Mouse (Mus musculus) MEL (cell line): ENCODE results near the gene Ribc1. TPM values are rescaled to one million over a fixed set of nuclear protein-coding genes. Genes with fewer than 3 reads are reported as not detected.
A peak's percentile ranks its signal among the peaks of the same experiment; 100 is the strongest.

Experiments used
- DNase-seq: peaks from one replicate; pipeline ENCODE4 v3.0.0; 2011; ENCODE audit warnings: low read depth, low spot score
- H3K27ac ChIP-seq: 2 replicates; pipeline ENCODE4 v1.5.1; 2012; ENCODE audit warnings: low read depth, mild to moderate bottlenecking, control low read depth, low read length, moderate library complexity; ENCODE audit not compliant: control insufficient read depth
- H3K27me3 ChIP-seq, 2 experiments: fragments of 150-350 bp in 1 of 2; sonication (generic) in 1 of 2; 2 replicates each; pipeline ENCODE4 v1.6.1; 2012; ENCODE audit warnings: low read length in 2 of 2, mild to moderate bottlenecking in 2 of 2, improper control_type of control experiment in 1 of 2, moderate library complexity in 1 of 2; ENCODE audit not compliant: insufficient read depth in 2 of 2, control insufficient read depth in 1 of 2
- H3K36me3 ChIP-seq, 2 experiments: 2 replicates each; pipeline ENCODE4 v1.6.1; 2012 to 2014; ENCODE audit warnings: low read length in 2 of 2, improper control_type of control experiment in 1 of 2, inconsistent platforms in 1 of 2, mild to moderate bottlenecking in 1 of 2; ENCODE audit not compliant: insufficient read depth in 2 of 2, control insufficient read depth in 1 of 2
- H3K4me1 ChIP-seq, 2 experiments: fragments of 150-350 bp in 1 of 2; sonication (generic) in 1 of 2; 2 replicates each; pipeline ENCODE4 v1.6.1; 2012; ENCODE audit warnings: low read length in 2 of 2, improper control_type of control experiment in 1 of 2, mild to moderate bottlenecking in 1 of 2; ENCODE audit not compliant: insufficient read depth in 2 of 2, control insufficient read depth in 1 of 2
- H3K4me3 ChIP-seq, 2 experiments: fragments of 150-350 bp in 1 of 2; sonication (generic) in 1 of 2; 2 replicates each; pipeline ENCODE4 v1.5.1; 2012; ENCODE audit warnings: low read depth in 2 of 2, low read length in 2 of 2, mild to moderate bottlenecking in 2 of 2, moderate library complexity in 2 of 2, control low read depth in 1 of 2, improper control_type of control experiment in 1 of 2; ENCODE audit not compliant: control insufficient read depth in 1 of 2, insufficient read depth in 1 of 2
- H3K79me2 ChIP-seq: 2 replicates; pipeline ENCODE4 v1.6.1; 2012; ENCODE audit warnings: mild to moderate bottlenecking, low read length, moderate library complexity; ENCODE audit not compliant: control insufficient read depth, poor library complexity, insufficient read depth
- H3K9ac ChIP-seq: 2 replicates; pipeline ENCODE4 v1.6.1; 2012; ENCODE audit warnings: low read depth, mild to moderate bottlenecking, control low read depth, low read length, moderate library complexity; ENCODE audit not compliant: control insufficient read depth, poor library complexity, severe bottlenecking
- H3K9me3 ChIP-seq: fragments of 150-350 bp; sonication (generic); replicated peaks from 2 replicates; pipeline ENCODE4 v1.6.1; 2012; ENCODE audit warnings: mild to moderate bottlenecking, low read length, improper control_type of control experiment, moderate library complexity; ENCODE audit not compliant: insufficient read depth
- BHLHE40 ChIP-seq: IDR thresholded peaks from 2 replicates; pipeline ENCODE4 v1.6.1; 2012; ENCODE audit warnings: low read depth, mild to moderate bottlenecking, inconsistent platforms, low read length, improper control_type of control experiment, borderline replicate concordance
- CHD1 ChIP-seq: IDR thresholded peaks from 2 replicates; pipeline ENCODE4 v1.6.1; 2012; ENCODE audit warnings: low read depth, mild to moderate bottlenecking, inconsistent platforms, low read length, improper control_type of control experiment
- CHD2 ChIP-seq: IDR thresholded peaks from 2 replicates; pipeline ENCODE4 v1.6.1; 2011; ENCODE audit warnings: low read length, improper control_type of control experiment
- CTCF ChIP-seq, 3 experiments: IDR thresholded peaks in 2 of 3; conservative IDR thresholded peaks in 1 of 3; 2 replicates each; pipeline ENCODE4 v1.5.1; 2011 to 2012; ENCODE audit warnings: low read length in 3 of 3, low read depth in 2 of 3, mild to moderate bottlenecking in 2 of 3, improper control_type of control experiment in 1 of 3, inconsistent platforms in 1 of 3, mixed read lengths in 1 of 3, moderate library complexity in 1 of 3; ENCODE audit not compliant: control insufficient read depth in 1 of 3, insufficient read depth in 1 of 3, poor library complexity in 1 of 3, severe bottlenecking in 1 of 3
- E2F4 ChIP-seq: IDR thresholded peaks from 2 replicates; pipeline ENCODE4 v1.6.1; 2011; ENCODE audit warnings: low read depth, low read length, improper control_type of control experiment, borderline replicate concordance
- ELF1 ChIP-seq: IDR thresholded peaks from 2 replicates; pipeline ENCODE4 v1.6.1; 2014; ENCODE audit warnings: low read depth, mild to moderate bottlenecking, inconsistent platforms, low read length, improper control_type of control experiment, moderate library complexity
- EP300 ChIP-seq, 2 experiments: IDR thresholded peaks; 2 replicates each; pipeline ENCODE4 v1.6.1; 2011; ENCODE audit warnings: improper control_type of control experiment in 2 of 2, low read length in 2 of 2, low read depth in 1 of 2, mild to moderate bottlenecking in 1 of 2
- ETS1 ChIP-seq: IDR thresholded peaks from 2 replicates; pipeline ENCODE4 v1.6.1; 2012; ENCODE audit warnings: low read depth, mild to moderate bottlenecking, inconsistent platforms, low read length, improper control_type of control experiment, moderate library complexity
- GABPA ChIP-seq: IDR thresholded peaks from 2 replicates; pipeline ENCODE4 v1.6.1; 2012; ENCODE audit warnings: low read depth, mild to moderate bottlenecking, inconsistent platforms, low read length, improper control_type of control experiment, moderate library complexity
- GATA1 ChIP-seq: IDR thresholded peaks from 2 replicates; pipeline ENCODE4 v1.6.1; 2011; ENCODE audit warnings: low read depth, low read length, improper control_type of control experiment
- HCFC1 ChIP-seq: IDR thresholded peaks from 2 replicates; pipeline ENCODE4 v1.6.1; 2012; ENCODE audit warnings: low read depth, mild to moderate bottlenecking, inconsistent platforms, low read length, improper control_type of control experiment, moderate library complexity
- JUND ChIP-seq: IDR thresholded peaks from 2 replicates; pipeline ENCODE4 v1.6.1; 2011; ENCODE audit warnings: low read depth, mild to moderate bottlenecking, improper control_type of control experiment, low read length
- KAT2A ChIP-seq: conservative IDR thresholded peaks from 2 replicates; pipeline ENCODE4 v1.6.1; 2012; ENCODE audit warnings: low read depth, low read length, improper control_type of control experiment, inconsistent platforms
- MAX ChIP-seq: IDR thresholded peaks from 2 replicates; pipeline ENCODE4 v1.6.1; 2011; ENCODE audit warnings: low read length, improper control_type of control experiment
- MAZ ChIP-seq: IDR thresholded peaks from 2 replicates; pipeline ENCODE4 v1.6.1; 2012; ENCODE audit warnings: low read depth, mild to moderate bottlenecking, inconsistent platforms, low read length, improper control_type of control experiment
- MEF2A ChIP-seq: IDR thresholded peaks from 2 replicates; pipeline ENCODE4 v1.6.1; 2014; ENCODE audit warnings: low read depth, mild to moderate bottlenecking, inconsistent platforms, low read length, improper control_type of control experiment; ENCODE audit not compliant: poor library complexity, insufficient replicate concordance, severe bottlenecking; ENCODE audit errors: extremely low read depth
- MXI1 ChIP-seq: IDR thresholded peaks from 2 replicates; pipeline ENCODE4 v1.6.1; 2011; ENCODE audit warnings: mild to moderate bottlenecking, low read depth, low read length, improper control_type of control experiment
- MYB ChIP-seq: IDR thresholded peaks from 2 replicates; pipeline ENCODE4 v1.6.1; 2011; ENCODE audit warnings: mild to moderate bottlenecking, low read depth, low read length, improper control_type of control experiment
- MYC ChIP-seq: IDR thresholded peaks from 2 replicates; pipeline ENCODE4 v1.6.1; 2011; ENCODE audit warnings: low read depth, mild to moderate bottlenecking, low read length, improper control_type of control experiment, moderate library complexity
- NELFE ChIP-seq: IDR thresholded peaks from 2 replicates; pipeline ENCODE4 v1.6.1; 2011; ENCODE audit warnings: low read depth, low read length, improper control_type of control experiment
- NRF1 ChIP-seq: IDR thresholded peaks from 2 replicates; pipeline ENCODE4 v1.6.1; 2014; ENCODE audit warnings: low read depth, mild to moderate bottlenecking, inconsistent platforms, low read length, improper control_type of control experiment, moderate library complexity; ENCODE audit not compliant: poor library complexity, insufficient read depth, severe bottlenecking
- POLR2A ChIP-seq, 2 experiments: IDR thresholded peaks; 2 replicates each; pipeline ENCODE4 v1.6.1; 2011 to 2012; ENCODE audit warnings: low read length in 2 of 2, mild to moderate bottlenecking in 2 of 2, control low read depth in 1 of 2, improper control_type of control experiment in 1 of 2, low read depth in 1 of 2, moderate library complexity in 1 of 2; ENCODE audit not compliant: control insufficient read depth in 1 of 2, insufficient read depth in 1 of 2, poor library complexity in 1 of 2
- POLR2AphosphoS2 ChIP-seq: IDR thresholded peaks from 2 replicates; pipeline ENCODE4 v1.6.1; 2011; ENCODE audit warnings: low read length, improper control_type of control experiment
- POLR2AphosphoS5 ChIP-seq: IDR thresholded peaks from 2 replicates; pipeline ENCODE4 v1.6.1; 2012; ENCODE audit warnings: low read depth, borderline replicate concordance, mild to moderate bottlenecking, inconsistent platforms, low read length, moderate library complexity, mixed read lengths
- RAD21 ChIP-seq: IDR thresholded peaks from 2 replicates; pipeline ENCODE4 v1.6.1; 2011; ENCODE audit warnings: mild to moderate bottlenecking, low read depth, low read length, improper control_type of control experiment
- RCOR1 ChIP-seq: IDR thresholded peaks from 2 replicates; pipeline ENCODE4 v1.6.1; 2012; ENCODE audit warnings: low read depth, mild to moderate bottlenecking, inconsistent platforms, low read length, improper control_type of control experiment
- SIN3A ChIP-seq: IDR thresholded peaks from 2 replicates; pipeline ENCODE4 v1.6.1; 2012; ENCODE audit warnings: low read length, improper control_type of control experiment, inconsistent platforms
- SMC3 ChIP-seq: IDR thresholded peaks from 2 replicates; pipeline ENCODE4 v1.6.1; 2011; ENCODE audit warnings: low read depth, low read length, improper control_type of control experiment
- TAL1 ChIP-seq: IDR thresholded peaks from 2 replicates; pipeline ENCODE4 v1.6.1; 2012; ENCODE audit warnings: mild to moderate bottlenecking, inconsistent platforms, low read length, moderate library complexity, mixed read lengths
- TBP ChIP-seq: IDR thresholded peaks from 2 replicates; pipeline ENCODE4 v1.8.0; 2011; ENCODE audit warnings: low read depth, low read length, improper control_type of control experiment
- TCF12 ChIP-seq: IDR thresholded peaks from 2 replicates; pipeline ENCODE4 v1.6.1; 2014; ENCODE audit warnings: low read depth, mild to moderate bottlenecking, inconsistent platforms, low read length, improper control_type of control experiment, moderate library complexity
- USF1 ChIP-seq: IDR thresholded peaks from 2 replicates; pipeline ENCODE4 v1.6.1; 2014; ENCODE audit warnings: low read depth, mild to moderate bottlenecking, inconsistent platforms, low read length, improper control_type of control experiment, moderate library complexity
- USF2 ChIP-seq, 2 experiments: IDR thresholded peaks; 2 replicates each; pipeline ENCODE4 v1.6.1; 2011 to 2012; ENCODE audit warnings: improper control_type of control experiment in 2 of 2, low read length in 2 of 2, borderline replicate concordance in 1 of 2, inconsistent platforms in 1 of 2, low read depth in 1 of 2, mild to moderate bottlenecking in 1 of 2; ENCODE audit not compliant: insufficient read depth in 1 of 2
- ZC3H11A ChIP-seq: IDR thresholded peaks from 2 replicates; pipeline ENCODE4 v1.6.1; 2012; ENCODE audit warnings: low read depth, mild to moderate bottlenecking, inconsistent platforms, low read length, improper control_type of control experiment
- ZKSCAN1 ChIP-seq: IDR thresholded peaks from 2 replicates; pipeline ENCODE4 v1.6.1; 2012; ENCODE audit warnings: low read depth, mild to moderate bottlenecking, inconsistent platforms, low read length, improper control_type of control experiment, moderate library complexity
- ZMIZ1 ChIP-seq: IDR thresholded peaks from 2 replicates; pipeline ENCODE4 v1.6.1; 2012; ENCODE audit warnings: low read depth, mild to moderate bottlenecking, inconsistent platforms, low read length, improper control_type of control experiment, moderate library complexity
- ZNF384 ChIP-seq: IDR thresholded peaks from 2 replicates; pipeline ENCODE4 v1.6.1; 2012; ENCODE audit warnings: low read depth, mild to moderate bottlenecking, inconsistent platforms, low read length, improper control_type of control experiment
- polyA plus RNA-seq, 2 experiments: library from polyadenylated mRNA; stranded (reverse) in 1 of 2; unstranded in 1 of 2; fragments of >175 nt in 1 of 2; fragments of >200 nt in 1 of 2; gene quantifications; 2 replicates each; pipeline versions ENCODE4 v1.2.1 to v1.2.4; 2012; ENCODE audit warnings: low replicate concordance in 2 of 2, low read depth in 1 of 2; ENCODE audit not compliant: insufficient read length in 2 of 2, insufficient read depth in 1 of 2, missing spikeins in 1 of 2
- total RNA-seq: library from RNA; depleted of rRNA; stranded (reverse); fragments of 300-350 nt; gene quantifications from 2 replicates; pipeline ENCODE4 v1.2.3, GENCODE M21; 2012

The Ribc1 gene
- total and polyA plus RNA-seq, 3 experiments: 5.3 to 9.8 TPM; not detected in 1

GRCm38 (mm10) chrX:152039865-152040264 is 23.8 kb upstream of the Ribc1 start:
- Histone ChIP-seq H3K9ac (peak overlapping the region; percentile 4; the same call in 1 of the 2 replicates), H3K4me3 (no peak overlapping the region), H3K36me3 (peaks cover 39 to 58% of the 10 kb centered on the region in 2 experiments), H3K79me2 (no peaks in the 10 kb centered on the region), H3K27ac (peak overlapping the region; percentile 90), H3K4me1 (peaks cover 15 to 25% of the 10 kb centered on the region in 2 experiments), H3K27me3 (no peaks in the 10 kb centered on the region), H3K9me3 (no peaks in the 10 kb centered on the region)
- peak; percentile 85 for DNase-seq
- TF ChIP-seq ELF1: 0 out of 2 replicates have a peak, but pooled peaks have one; percentile 39
- TF ChIP-seq MXI1: peak; percentile 43; the same call in 1 of the 2 replicates
- peak; percentile 59 for TF ChIP-seq MYB
- TF ChIP-seq TCF12: peak; percentile 95
- TF ChIP-seq MAX: peak; percentile 41; the same call in 1 of the 2 replicates
- peak; percentile 91 for TF ChIP-seq ETS1
- peak; percentile 98 for TF ChIP-seq GATA1
- peak; percentile 53 for TF ChIP-seq KAT2A
- no peak for TF ChIP-seq CHD1
- TF ChIP-seq CHD2: peak; percentile 40
- no peak for TF ChIP-seq CTCF (IDR thresholded peaks at IDR 0.05 in 2 of 3, conservative IDR thresholded peaks at IDR 0.05 in 1 of 3; ENCODE audit: control insufficient read depth in 1 of 3, insufficient read depth in 1 of 3, low read depth in 2 of 3, low read length in 3 of 3, poor library complexity in 1 of 3, severe bottlenecking in 1 of 3)
- 0 out of 2 replicates have a peak, but pooled peaks have one; percentile 2 for TF ChIP-seq SMC3
- TF ChIP-seq MAZ: no peak
- TF ChIP-seq E2F4: no peak
- no peak for TF ChIP-seq USF1
- TF ChIP-seq ZMIZ1: no peak
- TF ChIP-seq JUND: no peak
- TF ChIP-seq GABPA: no peak
- peak; percentile 58; the same call in 1 of the 2 replicates for TF ChIP-seq MYC
- no peak for TF ChIP-seq ZC3H11A
- 0 out of 2 replicates have a peak, but pooled peaks have one; percentile 36 for TF ChIP-seq HCFC1
- no peak for TF ChIP-seq POLR2AphosphoS5
- TF ChIP-seq TAL1: peak; percentile 87
- TF ChIP-seq ZNF384: 0 out of 2 replicates have a peak, but pooled peaks have one; percentile 42
- 0 out of 2 replicates have a peak, but pooled peaks have one; percentile 28 for TF ChIP-seq POLR2AphosphoS2
- peak; percentile 98 to 99 for TF ChIP-seq EP300 (IDR thresholded peaks at IDR 0.05; ENCODE audit: low read depth in 1 of 2, low read length in 2 of 2)
- TF ChIP-seq SIN3A: peak; percentile 86
- peak; percentile 11; the same call in 1 of the 2 replicates for TF ChIP-seq BHLHE40
- no peak for TF ChIP-seq NELFE
- TF ChIP-seq POLR2A (IDR thresholded peaks at IDR 0.05; ENCODE audit: control insufficient read depth in 1 of 2, insufficient read depth in 1 of 2, low read depth in 1 of 2, low read length in 2 of 2, poor library complexity in 1 of 2): no peak
- TF ChIP-seq ZKSCAN1: no peak
- no peak for TF ChIP-seq NRF1
- TF ChIP-seq USF2 (IDR thresholded peaks at IDR 0.05; ENCODE audit: borderline replicate concordance in 1 of 2, insufficient read depth in 1 of 2, low read depth in 1 of 2, low read length in 2 of 2): no peak
- peak; percentile 50; the same call in 1 of the 2 replicates for TF ChIP-seq TBP
- TF ChIP-seq RCOR1: peak; percentile 86
- peak; percentile 68; the same call in 1 of the 2 replicates for TF ChIP-seq MEF2A
- no peak for TF ChIP-seq RAD21
